Mouse (Mus musculus) spleen, adult 12 weeks (tissue): ENCODE data around the gene Dnah9.
A peak's percentile ranks its signal among the peaks of the same experiment; 100 is the strongest.

ENCODE experiments used
- DNase-seq: peaks from one replicate; pipeline ENCODE4 v3.0.0; 2022; ENCODE audit warnings: low spot score

Dnah9 gene

DNA sequence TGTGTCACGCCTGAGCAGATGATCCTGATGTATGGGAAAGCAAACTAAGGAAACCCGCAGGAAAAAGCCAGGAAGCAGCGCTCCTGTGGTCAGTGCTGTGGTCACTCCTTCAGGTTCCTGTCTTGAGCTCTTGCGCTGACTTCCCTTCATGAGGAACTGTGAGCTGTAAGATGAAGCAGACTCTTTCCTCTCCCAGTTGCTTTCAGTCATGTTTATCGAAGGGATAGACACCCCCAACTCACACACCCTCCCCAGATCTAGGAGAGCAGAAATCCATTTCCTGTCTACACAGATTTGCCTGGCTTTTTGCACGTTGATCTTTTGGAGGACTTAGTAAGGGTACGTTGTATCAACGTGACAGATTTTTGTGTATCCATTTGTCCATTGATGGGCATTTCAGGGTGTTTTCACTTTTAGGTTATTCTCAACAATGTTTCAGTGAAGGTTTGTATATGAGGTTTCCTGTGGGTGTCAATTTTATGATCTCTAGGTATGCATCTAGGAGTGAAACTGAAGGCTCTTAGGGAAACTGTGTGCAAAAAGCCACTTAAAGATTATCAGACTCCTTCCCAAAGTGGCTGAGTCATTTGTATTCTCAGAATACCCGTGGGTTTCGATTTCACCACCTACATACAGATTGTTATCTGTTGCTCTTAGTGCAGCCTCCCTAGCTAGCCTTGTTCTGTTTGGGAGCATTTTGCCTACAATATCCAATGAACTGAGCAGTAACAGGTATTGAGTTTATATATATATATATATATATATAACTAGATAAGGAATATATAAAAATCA lies 373.7 kb downstream of the Dnah9 start:
- no peak for DNase-seq

DNA sequence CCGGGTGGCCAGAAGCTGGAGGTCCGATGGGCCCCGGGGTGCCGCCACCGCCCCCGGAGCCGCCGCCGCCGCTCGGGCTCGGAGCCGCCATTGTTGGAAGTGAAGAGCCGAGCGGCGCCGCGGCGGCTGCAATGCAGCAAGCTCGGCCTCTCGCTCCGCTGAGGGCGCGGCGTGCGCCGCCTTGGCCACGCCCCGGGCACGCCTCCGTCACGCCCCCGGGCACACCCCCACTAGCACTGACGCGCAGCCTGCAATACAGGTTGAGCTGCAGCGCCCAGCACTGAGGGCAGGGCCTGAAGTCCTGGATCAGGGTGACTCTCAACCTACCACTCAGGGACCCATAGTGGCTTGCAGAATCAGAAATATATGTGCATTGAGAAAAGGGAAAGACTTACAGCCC lies 380.2 kb downstream of the Dnah9 start, which contains the start of gene Map2k4:
TSS of gene Map2k4 (minus strand) at position 144 of the 400 bp plus-strand sequence.
- DNase-seq: peak; percentile 97

DNA sequence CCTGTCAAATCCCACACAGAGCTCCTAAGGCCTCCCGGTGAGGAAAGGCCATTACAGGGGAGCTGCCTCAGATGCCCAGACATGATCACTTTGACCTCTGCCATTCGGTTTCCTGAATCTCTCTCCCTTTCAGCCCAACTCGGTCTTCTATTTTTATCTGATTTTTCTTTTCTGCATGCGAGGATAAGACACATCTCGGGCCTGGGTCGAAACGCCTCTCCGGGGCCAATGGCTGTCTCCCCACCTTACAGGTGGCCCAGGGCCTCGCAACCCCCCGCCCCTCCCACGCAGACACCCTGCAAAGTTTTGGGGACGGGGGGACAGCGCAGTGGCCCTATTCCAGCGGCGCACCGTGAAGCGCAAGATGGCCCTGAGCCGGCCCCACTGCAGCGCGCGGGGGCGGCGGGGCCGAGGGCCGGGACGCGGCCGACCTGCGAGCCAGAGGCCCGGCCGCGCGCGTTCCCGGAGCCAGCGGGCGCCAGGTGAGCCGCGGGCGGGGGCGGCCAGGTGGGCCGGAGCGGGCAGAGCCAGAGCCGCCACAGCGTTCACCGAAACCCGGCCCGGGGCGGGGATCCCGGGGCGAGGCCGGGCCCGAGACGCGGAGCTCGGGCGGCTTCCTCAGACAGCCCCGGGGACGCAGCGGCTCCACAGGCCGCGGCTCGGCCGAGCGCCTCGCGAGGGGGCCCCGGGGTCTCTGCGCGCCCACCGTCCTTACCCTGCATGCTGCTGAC lies 380.8 kb downstream of the Dnah9 start:
- DNase-seq: no peak

- DNase-seq: no peak
Measured at GRCm38 (mm10) chr11:65786160-65786559, 382.2 kb downstream of the Dnah9 start.

DNA sequence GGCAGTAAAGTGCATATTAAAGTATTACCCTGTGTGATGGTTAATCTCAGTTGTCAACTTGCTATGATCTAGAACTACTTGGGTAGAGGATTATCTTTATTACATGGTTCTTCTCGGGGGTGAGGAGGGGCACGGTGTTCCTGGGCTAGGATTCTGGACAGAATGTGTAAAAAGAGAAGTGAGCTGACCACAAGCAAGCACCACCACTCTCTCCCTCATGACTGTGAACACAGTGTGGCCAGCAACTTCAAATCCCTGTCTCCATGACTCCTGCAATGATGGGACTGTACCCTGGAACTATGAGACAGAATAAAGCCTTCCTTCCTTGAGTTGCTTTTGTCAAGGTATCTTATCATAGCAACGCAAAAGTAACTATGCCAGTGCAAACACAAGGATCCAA lies 386.8 kb downstream of the Dnah9 start:
- DNase-seq: no peak
